Mouse (Mus musculus) T-helper 2 cell (primary cell): Measurements from ENCODE around the gene Esp23.
"Not testable (repeated sequence)": the region's sequence is repeated elsewhere in the genome, so short reads cannot be mapped to it uniquely, and the experiment has no call there.

Experiments
- in situ Hi-C: fragments of 300-600 bp; cut with MboI, MseI; formaldehyde crosslinking; loops from one replicate; pipeline ENCODE4 v1.15.1; 2025; ENCODE audit warnings: high pct_unique_total_duplicates

The Esp23 gene

DNA sequence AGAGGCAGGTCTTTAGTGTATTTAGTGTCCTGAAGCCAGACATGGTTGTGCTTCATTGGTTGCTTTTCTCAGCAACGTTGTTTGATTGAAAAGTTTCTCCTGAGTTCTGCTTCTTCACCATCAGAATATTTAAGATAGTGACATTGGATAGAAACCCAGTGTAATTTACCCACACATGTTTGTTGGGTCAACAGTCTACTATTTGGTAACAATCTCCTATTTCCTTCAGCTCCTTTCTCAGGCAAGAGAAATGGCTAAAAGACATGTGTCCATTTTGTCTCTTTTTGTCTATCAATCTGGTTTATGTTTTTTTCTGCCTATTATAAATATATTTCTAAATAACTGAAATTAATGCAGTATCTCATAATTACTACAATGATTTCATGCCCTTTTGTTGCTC is at the start of gene Esp23:
Gene Esp23, minus strand, starts transcription at position 101 of the 400 bp plus-strand sequence.
- in situ Hi-C loops, result no loop called here

DNA sequence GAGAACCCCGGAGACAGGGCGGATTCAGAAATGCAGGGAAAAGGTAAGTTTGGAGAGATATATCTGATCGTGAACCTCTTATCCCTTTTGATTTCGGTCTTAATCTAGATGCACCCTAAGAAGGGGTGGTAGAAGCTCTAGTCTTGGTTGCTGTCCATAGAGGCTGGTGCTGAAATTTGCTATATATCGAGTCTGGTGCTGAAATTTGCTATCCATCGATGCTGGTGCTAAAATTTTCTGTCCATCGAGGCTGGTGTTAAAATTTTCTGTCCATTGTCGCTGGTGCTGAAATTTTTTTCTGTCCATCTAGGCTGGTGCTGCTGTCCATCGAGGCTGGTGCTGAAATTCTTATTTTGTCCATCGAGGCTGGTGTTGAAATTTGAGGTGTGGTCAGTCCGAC is 30.3 kb upstream of the Esp23 start:
- in situ Hi-C loops, result not testable (repeated sequence)

DNA sequence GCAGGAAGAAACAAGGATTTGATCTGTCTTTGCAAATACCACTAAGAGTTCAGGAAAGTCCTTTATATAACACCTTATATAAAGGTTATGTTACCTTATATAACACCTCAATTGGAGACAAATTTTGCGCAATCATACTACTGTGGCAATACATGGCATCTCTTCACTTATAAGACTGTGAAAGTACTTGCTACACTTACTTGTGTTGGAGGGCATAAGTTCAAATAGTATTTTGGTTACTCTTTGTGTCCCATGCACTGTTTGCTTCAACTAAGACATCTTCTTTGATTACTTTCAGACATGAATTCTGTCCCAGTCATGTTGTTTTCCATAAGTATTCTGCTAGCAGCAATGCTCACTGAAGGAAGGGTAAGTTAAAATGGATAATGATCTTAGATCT is 18.2 kb upstream of the Esp23 start, which contains the start of gene Esp22:
Gene Esp22, plus strand, starts transcription at position 301 of the 400 bp plus-strand sequence.
- in situ Hi-C loops, result no loop called here

DNA sequence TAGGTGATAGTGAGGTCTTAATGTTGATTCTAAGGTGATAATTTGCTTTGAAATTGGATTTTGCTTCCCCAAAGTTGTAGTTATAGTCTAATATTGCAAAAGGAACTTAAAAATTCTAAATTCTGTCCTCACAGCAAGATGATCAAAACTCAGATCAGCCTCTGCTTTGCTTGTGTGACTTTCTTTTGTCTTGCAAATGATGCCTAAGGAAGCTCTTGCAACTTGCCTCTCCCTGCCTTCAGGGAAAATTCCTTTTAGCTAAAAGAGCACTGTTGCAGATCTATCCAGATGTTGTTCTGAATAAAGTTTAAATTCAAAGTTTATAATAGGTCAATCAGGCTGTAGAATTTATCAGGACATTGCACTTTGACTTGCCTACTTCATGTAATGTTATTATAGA is 13.2 kb downstream of the Esp23 start:
- in situ Hi-C loops, result no loop called here

DNA sequence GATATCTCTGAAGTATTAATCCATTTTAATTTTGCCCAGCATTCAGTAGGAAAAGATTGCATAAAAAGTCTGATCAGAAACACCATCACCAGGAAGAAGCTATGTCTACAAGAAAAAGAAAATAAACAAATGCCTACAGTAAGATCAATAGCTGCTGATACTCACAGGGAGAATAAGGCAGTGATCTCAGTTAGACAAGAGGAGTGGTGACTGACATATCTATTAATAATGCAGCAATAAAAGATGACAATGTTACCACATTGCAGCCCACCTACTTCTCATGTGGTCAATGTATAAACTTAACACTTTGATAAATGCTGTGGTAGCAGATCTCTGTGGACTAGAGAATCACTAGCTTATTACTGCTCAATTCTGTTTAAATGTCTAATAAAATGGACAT is 33.6 kb downstream of the Esp23 start, which contains the start of gene Gm21903:
Gene Gm21903, minus strand, starts transcription at position 101 of the 400 bp plus-strand sequence.
- in situ Hi-C loops, result no loop called here

DNA sequence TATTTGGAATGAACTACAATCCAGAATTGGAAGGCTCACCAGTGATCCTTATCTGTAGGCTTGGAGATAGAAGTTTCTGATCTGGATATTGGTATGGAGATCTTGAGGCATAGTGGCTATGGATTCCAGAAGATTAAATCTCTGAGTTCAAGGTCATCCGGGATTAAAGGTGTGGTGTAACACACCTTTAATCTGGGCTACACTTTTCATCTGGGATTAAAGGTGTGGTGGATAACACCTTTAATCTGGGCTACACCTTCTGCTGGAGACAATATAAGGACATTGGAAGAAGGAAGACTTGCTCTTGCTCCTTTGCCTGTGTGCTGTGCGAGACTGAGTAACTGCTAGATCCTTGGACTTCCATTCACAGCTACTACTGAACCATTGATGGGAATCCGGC is 40.4 kb downstream of the Esp23 start, which contains the start of gene Esp24:
Gene Esp24, plus strand, starts transcription at position 301 of the 400 bp plus-strand sequence.
- in situ Hi-C loops, result not testable (repeated sequence)
